8 mouse cellular contexts compared by ENCODE assay signal in genomic region chr11:74638791-74639411, GRCm38 (mm10). TPM values are rescaled to one million over a fixed set of nuclear protein-coding genes. Genes with fewer than 3 reads are reported as not detected.
DNase-seq lines count a peak whose midpoint lies in the region; ATAC-seq and TF ChIP-seq lines count a peak whose summit lies in the region.

No protein-coding gene starts in this region.

- H3K4me3 ChIP-seq in layer of hippocampus, adult 2 months = peak overlapping the region; percentile 66
- peak overlapping the region; percentile 32 for H3K4me3 ChIP-seq in embryonic fibroblast, embryonic 13.5 days (ENCODE audit: insufficient read depth, low read length)
- peak overlapping the region; percentile 81 for H3K4me3 ChIP-seq in intestine, postnatal 0 days (ENCODE audit: low read depth, low read length)
- H3K4me3 ChIP-seq in midbrain, embryonic 16.5 days (ENCODE audit: low read depth, low read length) = peak overlapping the region; percentile 58

- H3K27me3 ChIP-seq in intestine, postnatal 0 days (replicated peaks; ENCODE audit: control insufficient read depth, insufficient read depth, low read length) = no peaks in the 10 kb centered on the region
- no peaks in the 10 kb centered on the region; the same call in 1 of the 2 replicates for H3K27me3 ChIP-seq in midbrain, embryonic 16.5 days (ENCODE audit: control insufficient read depth, insufficient read depth, low read depth, low read length)

- H3K9me3 ChIP-seq in intestine, postnatal 0 days (ENCODE audit: control insufficient read depth) = no peaks in the 10 kb centered on the region
- no peaks in the 10 kb centered on the region for H3K9me3 ChIP-seq in midbrain, embryonic 16.5 days (replicated peaks; ENCODE audit: control insufficient read depth, low read length, poor library complexity, severe bottlenecking)

- intact Hi-C loops in left cerebral cortex, postnatal 10 days (cut with DNase I) = no loop called here

- H3K36me3 ChIP-seq in intestine, postnatal 0 days (ENCODE audit: control insufficient read depth, insufficient read depth) = no peaks in the 10 kb centered on the region
- no peaks in the 10 kb centered on the region for H3K36me3 ChIP-seq in midbrain, embryonic 16.5 days (ENCODE audit: control insufficient read depth, insufficient read depth, low read length)

- WGBS in intestine, postnatal 0 days = 4% methylated on average over 9 of the region's 9 CpGs
- 7% methylated on average over 9 of the region's 9 CpGs for WGBS in midbrain, embryonic 16.5 days

- no peak for TF ChIP-seq POLR2A in embryonic fibroblast, embryonic 13.5 days (IDR thresholded peaks at IDR 0.05; ENCODE audit: low read depth, low read length)

- ATAC-seq in intestine, postnatal 0 days = peak; percentile 44
- peak; percentile 59 for ATAC-seq in midbrain, embryonic 16.5 days

- H3K4me1 ChIP-seq in embryonic fibroblast, embryonic 13.5 days (ENCODE audit: control insufficient read depth, insufficient read depth, low read length) = 0 out of 2 replicates have a peak, but pooled peaks cover 3% of the 10 kb centered on the region
- 0 out of 2 replicates have a peak, but pooled peaks cover 4% of the 10 kb centered on the region for H3K4me1 ChIP-seq in intestine, postnatal 0 days (replicated peaks; ENCODE audit: control insufficient read depth, insufficient read depth, low read length)
- peaks cover 17% of the 10 kb centered on the region for H3K4me1 ChIP-seq in midbrain, embryonic 16.5 days (ENCODE audit: control insufficient read depth, insufficient read depth, low read length)

- H3K4me2 ChIP-seq in intestine, postnatal 0 days (replicated peaks; ENCODE audit: low read depth) = peak overlapping the region; percentile 95
- peak overlapping the region; percentile 92 for H3K4me2 ChIP-seq in midbrain, embryonic 16.5 days (ENCODE audit: low read length)

- H3K27ac ChIP-seq in layer of hippocampus, adult 2 months = peak overlapping the region; percentile 91
- H3K27ac ChIP-seq in embryonic fibroblast, embryonic 13.5 days (ENCODE audit: insufficient read depth, low read length) = no peak overlapping the region
- H3K27ac ChIP-seq in intestine, postnatal 0 days (ENCODE audit: low read depth, low read length) = peak overlapping the region; percentile 90
- peak overlapping the region; percentile 95 for H3K27ac ChIP-seq in midbrain, embryonic 16.5 days (ENCODE audit: low read length)

- TF ChIP-seq CTCF in layer of hippocampus, adult 2 months (conservative IDR thresholded peaks at IDR 0.05) = no peak
- no peak for TF ChIP-seq CTCF in embryonic fibroblast, embryonic 13.5 days (IDR thresholded peaks at IDR 0.05; ENCODE audit: borderline replicate concordance, insufficient read depth, low read length)
- TF ChIP-seq CTCF in intestine, postnatal 0 days (IDR thresholded peaks at IDR 0.05; ENCODE audit: low read depth) = no peak

- no peak for DNase-seq in layer of hippocampus, adult 2 months (ENCODE audit: low spot score in 2 of 2)
- DNase-seq in layer of hippocampus, postnatal 14 days (ENCODE audit: low spot score in 2 of 2) = no peak
- DNase-seq in ovary, postnatal 36 days (ENCODE audit: low spot score) = no peak
- no peak for DNase-seq in urinary bladder, postnatal 25 days (ENCODE audit: low spot score)
- no peak for DNase-seq in left cerebral cortex, postnatal 10 days (ENCODE audit: extremely low spot score in 1 of 2, low spot score in 2 of 2)

- 0 out of 2 replicates have a peak overlapping the region, but pooled peaks have one; percentile 65 for H3K9ac ChIP-seq in intestine, postnatal 0 days (ENCODE audit: low read depth, low read length)
- peak overlapping the region; percentile 95 for H3K9ac ChIP-seq in midbrain, embryonic 16.5 days (ENCODE audit: low read depth, low read length)

RNA-seq across cellular contexts. Expression of gene Cluh, which starts 10.4 kb away (rescaled TPM):
- 10 to 100 TPM; 71.2 to 74.0 TPM for total RNA-seq in layer of hippocampus, adult 2 months (2021)
- 10 to 100 TPM; 68.8 to 72.7 TPM for total RNA-seq in layer of hippocampus, postnatal 14 days (2021)
- 32.6 and 36.4 TPM in 2 replicates for polyA plus RNA-seq in embryonic fibroblast, embryonic 13.5 days (2011; ENCODE audit: insufficient read length, low read depth, missing spikeins)
- polyA plus RNA-seq in intestine, postnatal 0 days (2015; fragmentation: Nextera tagmentation; extraction: Ambion mirVana) = 21.4 and 23.1 TPM in 2 replicates
- 16.4 and 18.1 TPM in 2 replicates for polyA plus RNA-seq in midbrain, embryonic 16.5 days (2015; fragmentation: Nextera tagmentation; extraction: Ambion mirVana)
- total RNA-seq in left cerebral cortex, postnatal 10 days (2021) = 10 to 100 TPM; 59.7 to 60.1 TPM

RNA-seq across cellular contexts. Expression of gene Ccdc92b, which starts 19.5 kb away (rescaled TPM):
- 10 to 100 TPM; 21.5 to 23.9 TPM for total RNA-seq in layer of hippocampus, adult 2 months (2021)
- total RNA-seq in layer of hippocampus, postnatal 14 days (2021) = 10 to 100 TPM; 19.1 to 20.2 TPM
- not detected in 2 replicates for polyA plus RNA-seq in embryonic fibroblast, embryonic 13.5 days (2011; ENCODE audit: insufficient read length, low read depth, missing spikeins)
- 0.25 and 0.35 TPM in 2 replicates for polyA plus RNA-seq in intestine, postnatal 0 days (2015; fragmentation: Nextera tagmentation; extraction: Ambion mirVana)
- polyA plus RNA-seq in midbrain, embryonic 16.5 days (2015; fragmentation: Nextera tagmentation; extraction: Ambion mirVana) = 2.6 and 3.3 TPM in 2 replicates
- 10 to 100 TPM; 19.2 to 20.8 TPM for total RNA-seq in left cerebral cortex, postnatal 10 days (2021)

RNA-seq across cellular contexts. Expression of gene Rap1gap2, which starts 28.2 kb away (rescaled TPM):
- total RNA-seq in layer of hippocampus, adult 2 months (2021) = 100 to 1,000 TPM; 129 to 135 TPM
- 100 to 1,000 TPM; 122 TPM for total RNA-seq in layer of hippocampus, postnatal 14 days (2021)
- polyA plus RNA-seq in embryonic fibroblast, embryonic 13.5 days (2011; ENCODE audit: insufficient read length, low read depth, missing spikeins) = 7.3 and 12.1 TPM in 2 replicates
- 7.9 and 9.2 TPM in 2 replicates for polyA plus RNA-seq in intestine, postnatal 0 days (2015; fragmentation: Nextera tagmentation; extraction: Ambion mirVana)
- polyA plus RNA-seq in midbrain, embryonic 16.5 days (2015; fragmentation: Nextera tagmentation; extraction: Ambion mirVana) = 17.1 and 18.3 TPM in 2 replicates
- total RNA-seq in left cerebral cortex, postnatal 10 days (2021) = 100 to 1,000 TPM; 135 to 139 TPM
